Mouse (Mus musculus) brain, embryonic 14.5 days (tissue): ENCODE measurements around the gene Sh3d19.

Experiments used
- CTCF ChIP-seq: fragments of 200-500 bp; IDR thresholded peaks from 2 replicates; pipeline ENCODE4 v1.5.1; 2012; ENCODE audit warnings: inconsistent platforms, mild to moderate bottlenecking, moderate library complexity, borderline replicate concordance; ENCODE audit not compliant: insufficient read depth, insufficient read length; ENCODE audit errors: extremely low read depth
- POLR2A ChIP-seq: fragments of 200-500 bp; IDR thresholded peaks from 2 replicates; pipeline ENCODE4 v1.6.1; 2012; ENCODE audit warnings: mild to moderate bottlenecking, inconsistent platforms, borderline replicate concordance; ENCODE audit not compliant: poor library complexity, insufficient read depth, insufficient read length, severe bottlenecking; ENCODE audit errors: extremely low read depth

- no peak for TF ChIP-seq POLR2A
- no peak for TF ChIP-seq CTCF
These were observed 42.7 kb upstream of the Sh3d19 start for GRCm38 (mm10) chr3:85928140-85928611.
